1 mouse cellular context compared by ENCODE assay signal in genomic region chr7:25649839-25650238, GRCm38 (mm10).
TF ChIP-seq lines count a peak whose summit lies in the region.

No protein-coding gene starts in this region.

TF ChIP-seq in MEL, 35 proteins besides CTCF, POLR2A, EP300 and RAD21:
- TF ChIP-seq GATA1 (IDR thresholded peaks at IDR 0.05; ENCODE audit: low read depth, low read length) (peak; percentile 30; the same call in 1 of the 2 replicates), ETS1 (IDR thresholded peaks at IDR 0.05; ENCODE audit: low read depth, low read length) (no peak), MYC (IDR thresholded peaks at IDR 0.05; ENCODE audit: low read depth, low read length) (no peak), TBP (IDR thresholded peaks at IDR 0.05; ENCODE audit: low read depth, low read length) (no peak)
